Mouse (Mus musculus): ENCODE data around the gene 2210016L21Rik. TPM values are rescaled to one million over a fixed set of nuclear protein-coding genes. Genes with fewer than 3 reads are reported as not detected.

The 2210016L21Rik gene
- polyA plus RNA-seq, 1 experiment from 2014 or later: 132 TPM

DNA sequence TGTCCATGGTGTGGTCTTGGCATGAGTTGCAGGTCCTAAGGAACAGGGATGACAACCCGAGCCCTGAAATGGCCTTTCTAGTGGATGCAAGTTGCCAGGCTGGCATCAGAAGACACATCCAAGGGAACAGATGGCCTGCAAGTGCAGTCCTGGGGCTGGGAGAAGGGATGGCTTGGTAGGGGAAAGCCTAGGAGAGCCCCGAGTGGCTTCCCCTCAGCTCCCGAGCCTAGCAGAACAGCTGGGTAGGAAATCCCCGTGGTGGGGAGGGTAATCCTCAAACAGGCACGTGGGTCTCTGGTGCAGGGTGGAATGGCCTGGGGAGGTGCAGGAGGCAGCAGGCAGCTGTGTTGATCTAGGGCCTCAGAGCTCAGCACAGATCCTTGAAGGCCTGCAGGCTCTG, 7.4 kb downstream of the 2210016L21Rik start:
- no peak overlapping the region for H3K27ac ChIP-seq (replicated peaks)

GRCm38 (mm10) chr5:114949812-114950211, 7.9 kb downstream of the 2210016L21Rik start:
- H3K4me2 ChIP-seq: no peak overlapping the region
- H3K27ac ChIP-seq (replicated peaks): no peak overlapping the region
- no peak overlapping the region for H3K4me3 ChIP-seq
- no peak for ATAC-seq (ENCODE audit: low FRiP score, low read depth)
- WGBS: 73% methylated on average over 9 of the region's 9 CpGs
- H3K27me3 ChIP-seq: no peaks in the 10 kb centered on the region
- H3K9me3 ChIP-seq: no peaks in the 10 kb centered on the region
- 0 out of 2 replicates have a peak, but pooled peaks cover 7% of the 10 kb centered on the region for H3K4me1 ChIP-seq (replicated peaks)
- peaks cover 26% of the 10 kb centered on the region for H3K36me3 ChIP-seq
- no peak overlapping the region for H3K9ac ChIP-seq

More for the DNA sequence above, 7.4 kb downstream of the 2210016L21Rik start:
- Histone ChIP-seq H3K9me3 (no peaks in the 10 kb centered on the region), H3K4me1 (replicated peaks) (0 out of 2 replicates have a peak, but pooled peaks cover 7% of the 10 kb centered on the region), H3K9ac (no peak overlapping the region), H3K36me3 (peaks cover 26% of the 10 kb centered on the region), H3K27me3 (no peaks in the 10 kb centered on the region), H3K4me3 (no peak overlapping the region), H3K4me2 (no peak overlapping the region)
- WGBS: 52% methylated on average over 5 of the region's 5 CpGs
- no peak for ATAC-seq (ENCODE audit: low FRiP score, low read depth)

GRCm38 (mm10) chr5:114950669-114951068, 8.7 kb downstream of the 2210016L21Rik start:
- Histone ChIP-seq H3K27me3 (no peaks in the 10 kb centered on the region), H3K4me1 (replicated peaks) (0 out of 2 replicates have a peak, but pooled peaks cover 7% of the 10 kb centered on the region), H3K36me3 (peaks cover 24% of the 10 kb centered on the region), H3K4me3 (no peak overlapping the region), H3K4me2 (no peak overlapping the region), H3K9ac (no peak overlapping the region), H3K9me3 (no peaks in the 10 kb centered on the region), H3K27ac (replicated peaks) (no peak overlapping the region)
- ATAC-seq (ENCODE audit: low FRiP score, low read depth): no peak
- WGBS: 68% methylated on average over 12 of the region's 12 CpGs

DNA sequence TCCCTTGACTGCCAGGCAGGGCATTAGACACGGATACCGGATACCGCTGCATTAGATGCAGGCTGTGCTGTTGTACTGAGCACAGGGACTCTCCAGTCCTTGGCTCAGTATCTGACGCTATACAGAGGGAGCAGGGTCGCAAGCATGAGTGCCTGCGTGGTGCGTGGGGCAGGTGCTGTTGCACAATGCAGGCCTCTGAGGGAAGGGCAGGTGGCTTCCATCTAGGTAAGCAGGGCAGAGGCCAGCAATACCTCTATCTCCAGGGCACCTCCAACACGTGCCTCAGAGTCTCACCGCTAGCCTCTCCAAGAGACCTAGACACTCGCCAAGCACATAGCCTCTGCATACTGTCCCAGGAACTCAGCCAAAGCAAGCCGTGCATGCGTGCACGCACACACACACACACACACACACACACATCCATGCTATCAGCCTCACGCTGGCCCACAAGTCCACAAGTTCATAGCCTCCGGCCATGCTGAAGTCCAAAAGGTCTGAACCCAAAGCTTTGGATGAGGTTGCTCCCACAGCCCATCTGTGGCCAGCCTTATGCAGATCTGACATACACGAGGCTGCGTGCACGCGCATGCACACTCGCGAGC, 9.4 kb downstream of the 2210016L21Rik start:
- no peaks in the 10 kb centered on the region for H3K27me3 ChIP-seq
- H3K9me3 ChIP-seq: no peaks in the 10 kb centered on the region
- no peak overlapping the region for H3K4me2 ChIP-seq
- peaks cover 17% of the 10 kb centered on the region for H3K36me3 ChIP-seq
- H3K4me1 ChIP-seq (replicated peaks): 0 out of 2 replicates have a peak, but pooled peaks cover 7% of the 10 kb centered on the region
- ATAC-seq (ENCODE audit: low FRiP score, low read depth): no peak
- no peak overlapping the region for H3K9ac ChIP-seq
- no peak overlapping the region for H3K27ac ChIP-seq (replicated peaks)
- WGBS: 83% methylated on average over 21 of the region's 21 CpGs
- H3K4me3 ChIP-seq: no peak overlapping the region

DNA sequence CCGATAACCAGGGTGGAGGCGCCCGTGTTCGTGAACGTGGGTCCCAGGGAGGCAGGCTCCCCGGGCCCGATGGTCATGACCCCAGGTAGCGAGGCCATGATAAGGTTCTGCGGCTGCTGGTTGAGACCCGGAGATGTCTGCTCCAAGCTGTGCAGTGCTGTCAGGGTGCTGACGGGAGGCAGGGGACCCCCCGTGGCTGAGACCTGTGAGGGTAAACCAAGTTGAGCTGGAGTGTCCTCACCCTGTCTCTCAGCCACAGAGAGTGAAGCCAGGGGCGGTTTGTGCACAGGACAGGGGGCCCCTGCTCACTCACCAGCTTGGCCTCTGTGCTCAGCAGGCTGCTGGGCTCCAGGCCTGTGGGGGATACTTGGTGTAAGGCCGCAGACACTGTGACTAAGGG, 11.4 kb downstream of the 2210016L21Rik start:
- H3K4me3 ChIP-seq: no peak overlapping the region
- 93% methylated on average over 14 of the region's 14 CpGs for WGBS
- no peak overlapping the region for H3K4me2 ChIP-seq
- no peaks in the 10 kb centered on the region for H3K27me3 ChIP-seq
- 0 out of 2 replicates have a peak, but pooled peaks cover 7% of the 10 kb centered on the region for H3K4me1 ChIP-seq (replicated peaks)
- no peaks in the 10 kb centered on the region for H3K9me3 ChIP-seq
- H3K27ac ChIP-seq (replicated peaks): no peak overlapping the region
- ATAC-seq (ENCODE audit: low FRiP score, low read depth): no peak
- H3K36me3 ChIP-seq: no peaks in the 10 kb centered on the region
- no peak overlapping the region for H3K9ac ChIP-seq

- 0 out of 2 replicates have a peak, but pooled peaks cover 4% of the 10 kb centered on the region for H3K4me1 ChIP-seq (replicated peaks)
- no peak overlapping the region for H3K27ac ChIP-seq (replicated peaks)
- H3K9me3 ChIP-seq: no peaks in the 10 kb centered on the region
- H3K9ac ChIP-seq: no peak overlapping the region
- no peak overlapping the region for H3K4me2 ChIP-seq
- no peaks in the 10 kb centered on the region for H3K36me3 ChIP-seq
- no peaks in the 10 kb centered on the region for H3K27me3 ChIP-seq
- WGBS: 87% methylated on average over 5 of the region's 5 CpGs
- no peak for ATAC-seq (ENCODE audit: low FRiP score, low read depth)
- no peak overlapping the region for H3K4me3 ChIP-seq
Measured at GRCm38 (mm10) chr5:114958069-114958468, 16.1 kb downstream of the 2210016L21Rik start.

GRCm38 (mm10) chr5:114961590-114962360, 19.8 kb downstream of the 2210016L21Rik start:
- 35% methylated on average over 4 of the region's 4 CpGs for WGBS
- H3K36me3 ChIP-seq: no peaks in the 10 kb centered on the region
- no peak overlapping the region for H3K4me2 ChIP-seq
- no peak overlapping the region for H3K9ac ChIP-seq
- no peak overlapping the region for H3K27ac ChIP-seq (replicated peaks)
- H3K27me3 ChIP-seq: no peaks in the 10 kb centered on the region
- 0 out of 2 replicates have a peak, but pooled peaks cover 4% of the 10 kb centered on the region for H3K4me1 ChIP-seq (replicated peaks)
- no peaks in the 10 kb centered on the region for H3K9me3 ChIP-seq
- no peak for ATAC-seq (ENCODE audit: low FRiP score, low read depth)
- H3K4me3 ChIP-seq: no peak overlapping the region

DNA sequence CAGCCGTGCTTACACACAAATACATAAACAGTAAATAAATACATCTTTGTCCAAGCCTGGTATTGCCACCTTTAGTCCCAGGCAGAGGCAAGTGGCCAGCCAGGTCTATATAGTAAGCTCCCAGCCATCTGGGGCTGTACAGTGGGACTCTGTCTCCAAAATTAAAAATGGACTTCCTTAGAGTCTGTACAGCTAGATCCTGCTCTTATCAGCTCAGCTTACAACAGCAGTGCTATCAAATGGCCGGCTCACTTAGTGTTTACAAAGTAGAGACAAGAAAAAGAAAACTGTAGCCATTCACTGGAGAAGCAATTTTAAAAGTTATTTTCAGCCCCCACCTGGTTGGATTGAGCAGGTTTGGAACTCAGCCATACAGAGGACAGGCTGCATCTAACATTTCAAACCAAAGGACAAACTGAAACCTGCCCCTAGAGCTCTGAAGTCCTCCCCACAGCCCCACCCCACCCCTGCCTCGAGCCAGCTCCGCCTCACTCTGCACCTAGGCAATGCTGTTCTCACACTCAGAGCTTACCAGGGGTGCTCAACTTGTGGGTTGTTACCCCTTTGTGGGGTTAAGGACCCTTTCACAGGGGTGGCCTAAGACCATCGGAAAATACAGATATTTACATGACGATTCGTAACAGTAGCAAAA, 22.5 kb downstream of the 2210016L21Rik start:
- Histone ChIP-seq H3K4me2 (no peak overlapping the region), H3K36me3 (no peaks in the 10 kb centered on the region), H3K27ac (replicated peaks) (no peak overlapping the region), H3K4me3 (no peak overlapping the region), H3K9me3 (no peaks in the 10 kb centered on the region), H3K4me1 (replicated peaks) (0 out of 2 replicates have a peak, but pooled peaks cover 4% of the 10 kb centered on the region), H3K27me3 (0 out of 2 replicates have a peak, but pooled peaks cover 3% of the 10 kb centered on the region), H3K9ac (no peak overlapping the region)
- ATAC-seq (ENCODE audit: low FRiP score, low read depth): no peak
- WGBS: 72% methylated on average over 7 of the region's 7 CpGs

GRCm38 (mm10) chr5:114964967-114965898, 23.3 kb downstream of the 2210016L21Rik start:
- Histone ChIP-seq H3K4me1 (replicated peaks) (0 out of 2 replicates have a peak, but pooled peaks cover 4% of the 10 kb centered on the region), H3K9ac (no peak overlapping the region), H3K9me3 (no peaks in the 10 kb centered on the region), H3K27ac (replicated peaks) (no peak overlapping the region), H3K4me2 (no peak overlapping the region), H3K27me3 (0 out of 2 replicates have a peak, but pooled peaks cover 3% of the 10 kb centered on the region), H3K36me3 (no peaks in the 10 kb centered on the region), H3K4me3 (no peak overlapping the region)
- ATAC-seq (ENCODE audit: low FRiP score, low read depth): no peak
- WGBS: 73% methylated on average over 17 of the region's 17 CpGs

GRCm38 (mm10) chr5:114967523-114968268, 25.7 kb downstream of the 2210016L21Rik start:
- H3K4me3 ChIP-seq: no peak overlapping the region
- H3K4me2 ChIP-seq: no peak overlapping the region
- no peaks in the 10 kb centered on the region for H3K9me3 ChIP-seq
- H3K4me1 ChIP-seq (replicated peaks): no peaks in the 10 kb centered on the region
- H3K27me3 ChIP-seq: 0 out of 2 replicates have a peak, but pooled peaks cover 3% of the 10 kb centered on the region
- no peak for ATAC-seq (ENCODE audit: low FRiP score, low read depth)
- H3K27ac ChIP-seq (replicated peaks): no peak overlapping the region
- H3K9ac ChIP-seq: no peak overlapping the region
- H3K36me3 ChIP-seq: no peaks in the 10 kb centered on the region
- WGBS: 32% methylated on average over 14 of the region's 14 CpGs

- Histone ChIP-seq H3K36me3 (no peaks in the 10 kb centered on the region), H3K27me3 (0 out of 2 replicates have a peak, but pooled peaks cover 3% of the 10 kb centered on the region), H3K27ac (replicated peaks) (no peak overlapping the region), H3K4me1 (replicated peaks) (no peaks in the 10 kb centered on the region), H3K4me2 (no peak overlapping the region), H3K9me3 (no peaks in the 10 kb centered on the region), H3K4me3 (no peak overlapping the region), H3K9ac (no peak overlapping the region)
- 12% methylated on average over 7 of the region's 7 CpGs for WGBS
- no peak for ATAC-seq (ENCODE audit: low FRiP score, low read depth)
Measured at GRCm38 (mm10) chr5:114968651-114969050, 26.7 kb downstream of the 2210016L21Rik start.
